10 mouse cellular contexts compared by ENCODE assay signal in the genomic region with DNA sequence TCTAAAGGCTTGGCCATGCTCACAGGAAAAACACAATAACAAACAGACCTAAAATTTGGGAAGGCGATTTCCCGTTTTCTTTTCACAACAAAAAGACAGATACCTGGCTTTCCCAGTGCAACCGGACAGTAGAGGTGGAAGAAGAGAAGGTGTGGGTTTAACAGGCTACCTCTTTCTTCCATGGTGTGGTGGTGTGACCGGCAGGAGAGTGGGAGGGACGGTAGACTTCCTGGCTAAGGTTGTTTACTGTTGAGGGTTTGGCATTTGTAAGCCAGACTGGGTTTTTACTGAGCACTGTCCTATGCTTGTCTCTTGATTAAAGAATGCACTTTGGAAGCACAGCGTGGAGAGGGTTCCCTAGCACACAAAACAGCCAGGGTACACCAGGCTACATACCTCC. TPM values are rescaled to one million over a fixed set of nuclear protein-coding genes. Genes with fewer than 3 reads are reported as not detected.
DNase-seq lines count a peak whose midpoint lies in the region; ATAC-seq and TF ChIP-seq lines count a peak whose summit lies in the region.
"Had no signal": no experiment of that assay in that cellular context is flagged by ENCODE, and none has a peak within 500 bp of the region (broad histone marks: within the 10 kb centered on the region; RNA-seq: fewer than 3 reads in every experiment).

No protein-coding gene starts in this region.

- peak overlapping the region; percentile 41 for H3K4me2 ChIP-seq in embryonic facial prominence, embryonic 12.5 days (replicated peaks)
- peak overlapping the region; percentile 49 for H3K4me2 ChIP-seq in hindbrain, postnatal 0 days (ENCODE audit: low read depth, low read length)
- H3K4me2 ChIP-seq in neural tube, embryonic 14.5 days (ENCODE audit: low read depth, low read length), result peak overlapping the region; percentile 44

- no peaks in the 10 kb centered on the region for H3K36me3 ChIP-seq in embryonic facial prominence, embryonic 12.5 days
- no peaks in the 10 kb centered on the region for H3K36me3 ChIP-seq in hindbrain, postnatal 0 days (ENCODE audit: insufficient read depth, low read length)
- H3K36me3 ChIP-seq in neural tube, embryonic 14.5 days (ENCODE audit: control insufficient read depth, insufficient read depth, low read length), result no peaks in the 10 kb centered on the region
- H3K36me3 ChIP-seq: limb, embryonic 13.5 days had no signal

- ATAC-seq in embryonic facial prominence, embryonic 12.5 days (ENCODE audit: insufficient number of reproducible peaks, insufficient read depth, low FRiP score, low TSS enrichment), result no peak
- ATAC-seq in hindbrain, postnatal 0 days, result no peak
- ATAC-seq in neural tube, embryonic 14.5 days (ENCODE audit: low read depth), result peak; percentile 15; the same call in 1 of the 2 replicates
- ATAC-seq in monocyte, adult 5-6 weeks (replicated peaks; ENCODE audit: insufficient number of reproducible peaks, low FRiP score, low TSS enrichment, poor library complexity, severe bottlenecking), result no peak
- no peak for ATAC-seq in activated CD4-positive, CD25-positive, alpha-beta regulatory T cell, adult 4 months

- DNase-seq in layer of hippocampus, adult 2 months (ENCODE audit: low spot score in 2 of 2), result no peak
- DNase-seq in layer of hippocampus, postnatal 25 days (ENCODE audit: extremely low spot score in 1 of 2, low spot score in 1 of 2), result no peak
- no peak for DNase-seq in hindbrain, postnatal 0 days (ENCODE audit: low spot score)
- no peak for DNase-seq in kidney, postnatal 4 days
- DNase-seq: cerebellum, postnatal 36 days had no signal

- peaks cover 22% of the 10 kb centered on the region for H3K4me1 ChIP-seq in embryonic facial prominence, embryonic 12.5 days
- H3K4me1 ChIP-seq in hindbrain, postnatal 0 days (ENCODE audit: insufficient read depth, low read length), result no peaks in the 10 kb centered on the region
- peaks cover 12% of the 10 kb centered on the region; the same call in 1 of the 2 replicates for H3K4me1 ChIP-seq in neural tube, embryonic 14.5 days (ENCODE audit: control insufficient read depth, insufficient read depth, low read length)

- 31% methylated on average over 6 of the region's 6 CpGs for WGBS in embryonic facial prominence, embryonic 12.5 days
- 21% methylated on average over 6 of the region's 6 CpGs for WGBS in hindbrain, postnatal 0 days
- 22% methylated on average over 6 of the region's 6 CpGs for WGBS in neural tube, embryonic 14.5 days

- TF ChIP-seq CTCF in layer of hippocampus, adult 2 months (conservative IDR thresholded peaks at IDR 0.05), result no peak
- TF ChIP-seq CTCF in hindbrain, postnatal 0 days (IDR thresholded peaks at IDR 0.05; ENCODE audit: low read depth), result no peak

- no peak overlapping the region for H3K9ac ChIP-seq in embryonic facial prominence, embryonic 12.5 days
- H3K9ac ChIP-seq in hindbrain, postnatal 0 days (replicated peaks; ENCODE audit: low read length), result peak overlapping the region; percentile 33; the same call in 1 of the 2 replicates
- H3K9ac ChIP-seq in neural tube, embryonic 14.5 days (replicated peaks; ENCODE audit: low read depth, low read length), result peak overlapping the region; percentile 39; the same call in 1 of the 2 replicates
- H3K9ac ChIP-seq: limb, embryonic 13.5 days had no signal

- H3K27ac ChIP-seq in layer of hippocampus, adult 2 months, result no peak overlapping the region
- no peak overlapping the region for H3K27ac ChIP-seq in embryonic facial prominence, embryonic 12.5 days
- peak overlapping the region; percentile 49; the same call in 1 of the 2 replicates for H3K27ac ChIP-seq in hindbrain, postnatal 0 days
- peak overlapping the region; percentile 52 for H3K27ac ChIP-seq in neural tube, embryonic 14.5 days (ENCODE audit: low read depth, low read length)
- H3K27ac ChIP-seq: limb, embryonic 13.5 days had no signal

- no peaks in the 10 kb centered on the region for H3K9me3 ChIP-seq in embryonic facial prominence, embryonic 12.5 days
- no peaks in the 10 kb centered on the region for H3K9me3 ChIP-seq in hindbrain, postnatal 0 days (ENCODE audit: low read length)
- H3K9me3 ChIP-seq in neural tube, embryonic 14.5 days (ENCODE audit: control insufficient read depth, low read length), result no peaks in the 10 kb centered on the region
- H3K9me3 ChIP-seq: limb, embryonic 13.5 days had no signal

- no peaks in the 10 kb centered on the region for H3K27me3 ChIP-seq in embryonic facial prominence, embryonic 12.5 days
- H3K27me3 ChIP-seq in hindbrain, postnatal 0 days (ENCODE audit: insufficient read depth, low read length), result no peaks in the 10 kb centered on the region
- no peaks in the 10 kb centered on the region for H3K27me3 ChIP-seq in neural tube, embryonic 14.5 days (ENCODE audit: control insufficient read depth, insufficient read depth, low read length)
- H3K27me3 ChIP-seq: limb, embryonic 13.5 days had no signal

- H3K4me3 ChIP-seq in layer of hippocampus, adult 2 months, result peak overlapping the region; percentile 7; the same call in 1 of the 2 replicates
- H3K4me3 ChIP-seq in embryonic facial prominence, embryonic 12.5 days, result no peak overlapping the region
- peak overlapping the region; percentile 21 for H3K4me3 ChIP-seq in hindbrain, postnatal 0 days (ENCODE audit: low read length)
- H3K4me3 ChIP-seq in neural tube, embryonic 14.5 days (ENCODE audit: low read depth, low read length), result peak overlapping the region; percentile 13; the same call in 1 of the 2 replicates

RNA-seq across cellular contexts. Expression of gene Zfp217, which starts 45.9 kb away (rescaled TPM):
- 1 to 10 TPM; 3.0 to 3.8 TPM for total RNA-seq in layer of hippocampus, adult 2 months (2021)
- total RNA-seq in layer of hippocampus, postnatal 25 days (2021), result 1 to 10 TPM; 2.6 to 5.4 TPM
- 4.5 and 4.9 TPM in 2 replicates for polyA plus RNA-seq in embryonic facial prominence, embryonic 12.5 days (2016; fragmentation: Nextera tagmentation; extraction: Ambion mirVana)
- 3.5 and 8.5 TPM in 2 replicates for total RNA-seq in hindbrain, postnatal 0 days (2014; rRNA removed)
- polyA plus RNA-seq in hindbrain, postnatal 0 days (2015; fragmentation: Nextera tagmentation; extraction: Ambion mirVana), result 0.59 and 0.61 TPM in 2 replicates
- polyA plus RNA-seq in neural tube, embryonic 14.5 days (2014; fragmentation: Nextera tagmentation; extraction: Ambion mirVana), result 1.1 and 2.4 TPM in 2 replicates
- 28.3 to 57.4 TPM (median 42.9 TPM) in 3 replicates for total RNA-seq in monocyte, adult 5-6 weeks (2017)
- polyA plus RNA-seq in activated CD4-positive, CD25-positive, alpha-beta regulatory T cell, adult 4 months (2017; shearing (Covaris generic)), result 10 to 100 TPM in 1 of 2 experiments, 1 to 10 TPM in 1; 9.1 to 10.4 TPM

Comparison
In these comparisons a context has a peak if more than half of its experiments do, and no peak if none do; other contexts are left out.
1. H3K27ac ChIP-seq: peak in hindbrain, postnatal 0 days (single experiment) and neural tube, embryonic 14.5 days (single experiment); none in layer of hippocampus, adult 2 months (single experiment) and embryonic facial prominence, embryonic 12.5 days (single experiment).
2. Peak in every context shown above with its lines, with median percentiles within 50 percentile points of each other: H3K4me2 ChIP-seq.